Mouse (Mus musculus): Measurements from ENCODE around the gene Gng8. TPM values are rescaled to one million over a fixed set of nuclear protein-coding genes. Genes with fewer than 3 reads are reported as not detected.
A peak's percentile ranks its signal among the peaks of the same experiment; 100 is the strongest.

The Gng8 gene
- polyA plus RNA-seq, 1 experiment from 2014 or later, result 11.0 TPM

- Histone ChIP-seq H3K9me3 (ENCODE audit: control insufficient read depth, low read length) (no peaks in the 10 kb centered on the region), H3K27ac (ENCODE audit: low read depth, low read length) (no peak overlapping the region), H3K27me3 (ENCODE audit: control insufficient read depth, insufficient read depth, low read length) (no peaks in the 10 kb centered on the region), H3K4me1 (replicated peaks; ENCODE audit: control insufficient read depth, insufficient read depth, low read length) (peaks cover 6% of the 10 kb centered on the region), H3K36me3 (ENCODE audit: control insufficient read depth, insufficient read depth, low read length) (0 out of 2 replicates have a peak, but pooled peaks cover 2% of the 10 kb centered on the region), H3K4me2 (replicated peaks; ENCODE audit: low read depth, low read length) (no peak overlapping the region), H3K4me3 (ENCODE audit: low read depth, low read length) (no peak overlapping the region), H3K9ac (ENCODE audit: low read depth, low read length) (no peak overlapping the region)
- DNase-seq (ENCODE audit: low spot score), result no peak
- 95% methylated on average over 4 of the region's 4 CpGs for WGBS
- no peak for ATAC-seq (ENCODE audit: low FRiP score)
These were observed 18.2 kb upstream of the Gng8 start for GRCm38 (mm10) chr7:16873392-16873791.

- peak; percentile 81 for DNase-seq (ENCODE audit: low spot score)
- Histone ChIP-seq H3K4me2 (replicated peaks; ENCODE audit: low read depth, low read length) (peak overlapping the region; percentile 36), H3K9me3 (ENCODE audit: control insufficient read depth, low read length) (no peaks in the 10 kb centered on the region), H3K4me1 (replicated peaks; ENCODE audit: control insufficient read depth, insufficient read depth, low read length) (peaks cover 6% of the 10 kb centered on the region), H3K27me3 (ENCODE audit: control insufficient read depth, insufficient read depth, low read length) (no peaks in the 10 kb centered on the region), H3K27ac (ENCODE audit: low read depth, low read length) (peak overlapping the region; percentile 87), H3K36me3 (ENCODE audit: control insufficient read depth, insufficient read depth, low read length) (0 out of 2 replicates have a peak, but pooled peaks cover 2% of the 10 kb centered on the region), H3K9ac (ENCODE audit: low read depth, low read length) (0 out of 2 replicates have a peak overlapping the region, but pooled peaks have one; percentile 34), H3K4me3 (ENCODE audit: low read depth, low read length) (peak overlapping the region; percentile 21; the same call in 1 of the 2 replicates)
- 0 out of 2 replicates have a peak, but pooled peaks have one; percentile 10 for ATAC-seq (ENCODE audit: low FRiP score)
- 5% methylated on average over 17 of the region's 17 CpGs for WGBS
These were observed 17.4 kb upstream of the Gng8 start for GRCm38 (mm10) chr7:16874190-16874589.

- peak overlapping the region; percentile 85 for H3K4me3 ChIP-seq (ENCODE audit: low read depth, low read length)
- DNase-seq (ENCODE audit: low spot score), result peak; percentile 100
- no peaks in the 10 kb centered on the region for H3K27me3 ChIP-seq (ENCODE audit: control insufficient read depth, insufficient read depth, low read length)
- no peak overlapping the region; the same call in 1 of the 2 replicates for H3K9ac ChIP-seq (ENCODE audit: low read depth, low read length)
- peaks cover 6% of the 10 kb centered on the region for H3K4me1 ChIP-seq (replicated peaks; ENCODE audit: control insufficient read depth, insufficient read depth, low read length)
- peak overlapping the region; percentile 89 for H3K4me2 ChIP-seq (replicated peaks; ENCODE audit: low read depth, low read length)
- peak; percentile 97 for ATAC-seq (ENCODE audit: low FRiP score)
- under 1% methylated on average over 28 of the region's 33 CpGs for WGBS
- 0 out of 2 replicates have a peak, but pooled peaks cover 2% of the 10 kb centered on the region for H3K36me3 ChIP-seq (ENCODE audit: control insufficient read depth, insufficient read depth, low read length)
- H3K9me3 ChIP-seq (ENCODE audit: control insufficient read depth, low read length), result no peaks in the 10 kb centered on the region
- H3K27ac ChIP-seq (ENCODE audit: low read depth, low read length), result peak overlapping the region; percentile 87
These were observed 16.8 kb upstream of the Gng8 start for GRCm38 (mm10) chr7:16874756-16875309.

- WGBS, result no CpG with 5 or more reads among the region's 1 CpGs
- DNase-seq (ENCODE audit: low spot score), result no peak
- Histone ChIP-seq H3K27me3 (ENCODE audit: control insufficient read depth, insufficient read depth, low read length) (no peaks in the 10 kb centered on the region), H3K36me3 (ENCODE audit: control insufficient read depth, insufficient read depth, low read length) (0 out of 2 replicates have a peak, but pooled peaks cover 2% of the 10 kb centered on the region), H3K4me2 (replicated peaks; ENCODE audit: low read depth, low read length) (peak within 1 kb of the TSS; percentile 89), H3K4me3 (ENCODE audit: low read depth, low read length) (peak within 1 kb of the TSS; percentile 85), H3K4me1 (replicated peaks; ENCODE audit: control insufficient read depth, insufficient read depth, low read length) (peaks cover 6% of the 10 kb centered on the region), H3K9ac (ENCODE audit: low read depth, low read length) (peak within 1 kb of the TSS; percentile 79), H3K9me3 (ENCODE audit: control insufficient read depth, low read length) (no peaks in the 10 kb centered on the region), H3K27ac (ENCODE audit: low read depth, low read length) (peak within 1 kb of the TSS; percentile 87)
- no peak for ATAC-seq (ENCODE audit: low FRiP score)
These were observed 16.5 kb upstream of the Gng8 start, which contains the start of gene Dact3 for GRCm38 (mm10) chr7:16875310-16875325. TSS of gene Dact3 (plus strand) at chr7:16875317.

- peak overlapping the region; percentile 78 for H3K27ac ChIP-seq (ENCODE audit: low read depth, low read length)
- H3K4me1 ChIP-seq (replicated peaks; ENCODE audit: control insufficient read depth, insufficient read depth, low read length), result peaks cover 6% of the 10 kb centered on the region
- H3K4me2 ChIP-seq (replicated peaks; ENCODE audit: low read depth, low read length), result peak overlapping the region; percentile 89
- peak overlapping the region; percentile 79 for H3K9ac ChIP-seq (ENCODE audit: low read depth, low read length)
- H3K9me3 ChIP-seq (ENCODE audit: control insufficient read depth, low read length), result no peaks in the 10 kb centered on the region
- no peaks in the 10 kb centered on the region for H3K27me3 ChIP-seq (ENCODE audit: control insufficient read depth, insufficient read depth, low read length)
- DNase-seq (ENCODE audit: low spot score) (no peak), ATAC-seq (ENCODE audit: low FRiP score) (no peak)
- H3K4me3 ChIP-seq (ENCODE audit: low read depth, low read length), result peak overlapping the region; percentile 85
- under 1% methylated on average over 27 of the region's 42 CpGs for WGBS
- H3K36me3 ChIP-seq (ENCODE audit: control insufficient read depth, insufficient read depth, low read length), result 0 out of 2 replicates have a peak, but pooled peaks cover 2% of the 10 kb centered on the region
These were observed 16.3 kb upstream of the Gng8 start for GRCm38 (mm10) chr7:16875326-16875725.

GRCm38 (mm10) chr7:16876006-16876405, 15.6 kb upstream of the Gng8 start:
- Histone ChIP-seq H3K9ac (ENCODE audit: low read depth, low read length) (peak overlapping the region; percentile 79), H3K4me2 (replicated peaks; ENCODE audit: low read depth, low read length) (peak overlapping the region; percentile 89), H3K27me3 (ENCODE audit: control insufficient read depth, insufficient read depth, low read length) (no peaks in the 10 kb centered on the region), H3K4me1 (replicated peaks; ENCODE audit: control insufficient read depth, insufficient read depth, low read length) (peaks cover 9% of the 10 kb centered on the region), H3K36me3 (ENCODE audit: control insufficient read depth, insufficient read depth, low read length) (0 out of 2 replicates have a peak, but pooled peaks cover 2% of the 10 kb centered on the region), H3K9me3 (ENCODE audit: control insufficient read depth, low read length) (no peaks in the 10 kb centered on the region), H3K27ac (ENCODE audit: low read depth, low read length) (peak overlapping the region; percentile 56; the same call in 1 of the 2 replicates), H3K4me3 (ENCODE audit: low read depth, low read length) (peak overlapping the region; percentile 85)
- DNase-seq (ENCODE audit: low spot score) (no peak), ATAC-seq (ENCODE audit: low FRiP score) (no peak)
- 10% methylated on average over 11 of the region's 11 CpGs for WGBS

- DNase-seq (ENCODE audit: low spot score) (peak; percentile 78), ATAC-seq (ENCODE audit: low FRiP score) (no peak)
- Histone ChIP-seq H3K27me3 (ENCODE audit: control insufficient read depth, insufficient read depth, low read length) (no peaks in the 10 kb centered on the region), H3K4me3 (ENCODE audit: low read depth, low read length) (peak overlapping the region; percentile 85), H3K9me3 (ENCODE audit: control insufficient read depth, low read length) (no peaks in the 10 kb centered on the region), H3K27ac (ENCODE audit: low read depth, low read length) (peak overlapping the region; percentile 65; the same call in 1 of the 2 replicates), H3K9ac (ENCODE audit: low read depth, low read length) (peak overlapping the region; percentile 79), H3K4me1 (replicated peaks; ENCODE audit: control insufficient read depth, insufficient read depth, low read length) (peaks cover 9% of the 10 kb centered on the region), H3K4me2 (replicated peaks; ENCODE audit: low read depth, low read length) (peak overlapping the region; percentile 89), H3K36me3 (ENCODE audit: control insufficient read depth, insufficient read depth, low read length) (no peaks in the 10 kb centered on the region)
- WGBS, result under 1% methylated on average over 13 of the region's 13 CpGs
These were observed 15.0 kb upstream of the Gng8 start for GRCm38 (mm10) chr7:16876608-16877007.

GRCm38 (mm10) chr7:16877717-16878116, 13.9 kb upstream of the Gng8 start:
- Histone ChIP-seq H3K4me3 (ENCODE audit: low read depth, low read length) (no peak overlapping the region), H3K36me3 (ENCODE audit: control insufficient read depth, insufficient read depth, low read length) (no peaks in the 10 kb centered on the region), H3K27me3 (ENCODE audit: control insufficient read depth, insufficient read depth, low read length) (0 out of 2 replicates have a peak, but pooled peaks cover under 1% of the 10 kb centered on the region), H3K9ac (ENCODE audit: low read depth, low read length) (no peak overlapping the region), H3K4me2 (replicated peaks; ENCODE audit: low read depth, low read length) (no peak overlapping the region), H3K9me3 (ENCODE audit: control insufficient read depth, low read length) (no peaks in the 10 kb centered on the region), H3K4me1 (replicated peaks; ENCODE audit: control insufficient read depth, insufficient read depth, low read length) (peaks cover 9% of the 10 kb centered on the region), H3K27ac (ENCODE audit: low read depth, low read length) (no peak overlapping the region)
- WGBS, result 82% methylated on average over 3 of the region's 3 CpGs
- DNase-seq (ENCODE audit: low spot score) (no peak), ATAC-seq (ENCODE audit: low FRiP score) (no peak)

GRCm38 (mm10) chr7:16879796-16880547, 11.6 kb upstream of the Gng8 start:
- Histone ChIP-seq H3K9ac (ENCODE audit: low read depth, low read length) (no peak overlapping the region), H3K27me3 (ENCODE audit: control insufficient read depth, insufficient read depth, low read length) (peaks cover 16% of the 10 kb centered on the region), H3K27ac (ENCODE audit: low read depth, low read length) (peak overlapping the region; percentile 88), H3K4me2 (replicated peaks; ENCODE audit: low read depth, low read length) (no peak overlapping the region), H3K4me1 (replicated peaks; ENCODE audit: control insufficient read depth, insufficient read depth, low read length) (peaks cover 9% of the 10 kb centered on the region), H3K36me3 (ENCODE audit: control insufficient read depth, insufficient read depth, low read length) (0 out of 2 replicates have a peak, but pooled peaks cover 2% of the 10 kb centered on the region), H3K9me3 (ENCODE audit: control insufficient read depth, low read length) (no peaks in the 10 kb centered on the region), H3K4me3 (ENCODE audit: low read depth, low read length) (no peak overlapping the region; the same call in 1 of the 2 replicates)
- WGBS, result 10% methylated on average over 9 of the region's 9 CpGs
- DNase-seq (ENCODE audit: low spot score) (peak; percentile 87), ATAC-seq (ENCODE audit: low FRiP score) (peak; percentile 59)
